Mouse (Mus musculus) megakaryocyte, embryonic 14.5 days (primary cell): Measurements from ENCODE around the gene Atp6v0e2.

Experiments used
- FLI1 ChIP-seq: IDR thresholded peaks from 2 replicates; pipeline ENCODE4 v1.6.1; 2012; ENCODE audit warnings: low read length, inconsistent platforms, mixed read lengths
- GATA1 ChIP-seq: IDR thresholded peaks from 3 replicates; pipeline ENCODE4 v1.6.1; 2012; ENCODE audit warnings: mixed read lengths, low read length, inconsistent platforms, borderline replicate concordance

DNA sequence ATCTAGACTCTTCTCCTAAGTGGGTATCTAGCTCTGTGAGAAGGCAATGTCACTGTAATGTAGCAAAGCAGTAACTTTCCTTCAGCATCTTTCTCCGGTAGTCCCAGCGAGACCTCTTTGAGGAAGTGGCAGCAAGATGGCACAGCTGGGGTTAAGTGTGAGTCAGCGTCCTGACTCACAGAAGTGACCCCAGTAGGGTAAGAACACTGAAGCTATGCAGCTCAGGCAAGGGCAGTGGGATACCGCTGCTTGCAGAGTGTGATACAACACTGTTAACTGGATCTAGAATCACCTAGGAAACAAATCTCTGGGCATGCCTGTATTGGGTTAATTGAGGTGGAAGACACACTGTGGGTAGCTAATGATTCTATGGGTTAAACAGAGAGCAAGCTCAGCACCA, 1.3 kb upstream of the Atp6v0e2 start:
- no peak for TF ChIP-seq FLI1
- TF ChIP-seq GATA1, result no peak
